Comparison of ENCODE assay signal across 8 mouse cellular contexts in genomic region chr9:109060184-109060897, GRCm38 (mm10). TPM values are rescaled to one million over a fixed set of nuclear protein-coding genes. Genes with fewer than 3 reads are reported as not detected.
DNase-seq lines count a peak whose midpoint lies in the region; ATAC-seq and TF ChIP-seq lines count a peak whose summit lies in the region.

No protein-coding gene starts in this region.

- 0 out of 2 replicates have a peak, but pooled peaks cover 2% of the 10 kb centered on the region for H3K36me3 ChIP-seq in heart, adult 2 months (ENCODE audit: control insufficient read depth, insufficient read depth, low read length)
- peaks cover 68% of the 10 kb centered on the region for H3K36me3 ChIP-seq in midbrain, embryonic 14.5 days (ENCODE audit: control insufficient read depth, insufficient read depth, low read length)
- peaks cover 37% of the 10 kb centered on the region for H3K36me3 ChIP-seq in midbrain, embryonic 15.5 days (replicated peaks)

- H3K9me3 ChIP-seq in midbrain, embryonic 14.5 days (ENCODE audit: control insufficient read depth, low read length) = no peaks in the 10 kb centered on the region
- no peaks in the 10 kb centered on the region for H3K9me3 ChIP-seq in midbrain, embryonic 15.5 days

- no peak overlapping the region for H3K4me2 ChIP-seq in midbrain, embryonic 14.5 days (ENCODE audit: low read length)
- no peak overlapping the region for H3K4me2 ChIP-seq in midbrain, embryonic 15.5 days

- WGBS in heart, adult 2 months = 87% methylated on average over 16 of the region's 16 CpGs
- WGBS in midbrain, embryonic 14.5 days = 93% methylated on average over 16 of the region's 16 CpGs
- WGBS in midbrain, embryonic 15.5 days = 93% methylated on average over 16 of the region's 16 CpGs

- no peak for TF ChIP-seq POLR2A in heart, adult 2 months (IDR thresholded peaks at IDR 0.05; ENCODE audit: insufficient read depth, low read depth, low read length)
- TF ChIP-seq POLR2A in embryonic fibroblast, embryonic 13.5 days (IDR thresholded peaks at IDR 0.05; ENCODE audit: low read depth, low read length) = no peak

- H3K27ac ChIP-seq in heart, adult 2 months = peak overlapping the region; percentile 91; the same call in 1 of the 2 replicates
- peak overlapping the region; percentile 86; the same call in 1 of the 2 replicates for H3K27ac ChIP-seq in midbrain, embryonic 14.5 days (replicated peaks; ENCODE audit: low read depth, low read length)
- no peak overlapping the region for H3K27ac ChIP-seq in midbrain, embryonic 15.5 days
- H3K27ac ChIP-seq in embryonic fibroblast, embryonic 13.5 days (ENCODE audit: insufficient read depth, low read length) = peak overlapping the region; percentile 94

- no peak overlapping the region for H3K9ac ChIP-seq in heart, adult 2 months (ENCODE audit: low read depth, low read length)
- 0 out of 2 replicates have a peak overlapping the region, but pooled peaks have one; percentile 23 for H3K9ac ChIP-seq in midbrain, embryonic 14.5 days (replicated peaks; ENCODE audit: low read length)
- no peak overlapping the region for H3K9ac ChIP-seq in midbrain, embryonic 15.5 days

- intact Hi-C loops in heart, adult 2 months (cut with DNase I) = loop anchor here (1.0 kb wide), 1 partner anchor 58 kb away; no protein-coding TSS in a partner anchor

- no peak for ATAC-seq in midbrain, embryonic 14.5 days (ENCODE audit: low FRiP score, low TSS enrichment)
- ATAC-seq in midbrain, embryonic 15.5 days (replicated peaks) = no peak; the same call in 1 of the 2 replicates

- no peaks in the 10 kb centered on the region for H3K27me3 ChIP-seq in heart, adult 2 months (ENCODE audit: control insufficient read depth, insufficient read depth, low read length)
- no peaks in the 10 kb centered on the region for H3K27me3 ChIP-seq in midbrain, embryonic 14.5 days (ENCODE audit: control insufficient read depth, insufficient read depth, low read length)
- no peaks in the 10 kb centered on the region for H3K27me3 ChIP-seq in midbrain, embryonic 15.5 days (replicated peaks)

- peaks cover 15% of the 10 kb centered on the region for H3K4me1 ChIP-seq in heart, adult 2 months (ENCODE audit: control insufficient read depth, insufficient read depth, low read length)
- H3K4me1 ChIP-seq in midbrain, embryonic 14.5 days (ENCODE audit: control insufficient read depth, insufficient read depth, low read length) = peaks cover 10% of the 10 kb centered on the region
- H3K4me1 ChIP-seq in midbrain, embryonic 15.5 days = peaks cover 18% of the 10 kb centered on the region
- peaks cover 15% of the 10 kb centered on the region for H3K4me1 ChIP-seq in embryonic fibroblast, embryonic 13.5 days (ENCODE audit: control insufficient read depth, insufficient read depth, low read length)

- DNase-seq in heart, adult 2 months = no peak
- DNase-seq in heart, adult 18-20 months = no peak
- no peak for DNase-seq in midbrain, embryonic 14.5 days
- DNase-seq in naive thymus-derived CD4-positive, alpha-beta T cell, adult 2 months (ENCODE audit: low read depth) = peak; percentile 43
- no peak for DNase-seq in natural killer cell, adult 2 months (ENCODE audit: low spot score in 2 of 2)
- DNase-seq in lung, postnatal 36 days = no peak

- TF ChIP-seq EP300 in heart, adult 2 months (IDR thresholded peaks at IDR 0.05; ENCODE audit: insufficient read depth, low read depth, low read length) = 0 out of 2 replicates have a peak, but pooled peaks have one; percentile 16

- H3K4me3 ChIP-seq in heart, adult 2 months = no peak overlapping the region
- no peak overlapping the region for H3K4me3 ChIP-seq in midbrain, embryonic 14.5 days (replicated peaks; ENCODE audit: low read depth, low read length)
- H3K4me3 ChIP-seq in midbrain, embryonic 15.5 days = no peak overlapping the region
- no peak overlapping the region for H3K4me3 ChIP-seq in embryonic fibroblast, embryonic 13.5 days (ENCODE audit: insufficient read depth, low read length)

- no peaks in the 10 kb centered on the region for H3K79me2 ChIP-seq in heart, adult 2 months (replicated peaks; ENCODE audit: control insufficient read depth, insufficient read depth, low read length)

- no peak for TF ChIP-seq CTCF in heart, adult 2 months (IDR thresholded peaks at IDR 0.05)
- TF ChIP-seq CTCF in embryonic fibroblast, embryonic 13.5 days (IDR thresholded peaks at IDR 0.05; ENCODE audit: borderline replicate concordance, insufficient read depth, low read length) = no peak

RNA-seq across cellular contexts. Expression of gene Trex1, which starts 0.8 kb away (rescaled TPM):
- total RNA-seq in heart, adult 2 months (2021) = 10 to 100 TPM; 12.6 to 13.3 TPM
- 45.8 and 55.2 TPM in 2 replicates for polyA plus RNA-seq in heart, adult 2 months (2012; rRNA removed)
- 10 to 100 TPM; 13.6 to 17.2 TPM for total RNA-seq in heart, adult 18-20 months (2021)
- 15.3 and 18.8 TPM in 2 replicates for polyA plus RNA-seq in midbrain, embryonic 14.5 days (2014; fragmentation: Nextera tagmentation; extraction: Ambion mirVana)
- 18.0 TPM in 2 replicates for polyA plus RNA-seq in midbrain, embryonic 15.5 days (2015; fragmentation: Nextera tagmentation; extraction: Ambion mirVana)
- polyA plus RNA-seq in embryonic fibroblast, embryonic 13.5 days (2011; ENCODE audit: insufficient read length, low read depth, missing spikeins) = 8.2 and 12.8 TPM in 2 replicates

RNA-seq across cellular contexts. Expression of gene Atrip, which starts 13.6 kb away (rescaled TPM):
- 1 to 10 TPM; 8.0 to 9.0 TPM for total RNA-seq in heart, adult 2 months (2021)
- polyA plus RNA-seq in heart, adult 2 months (2012; rRNA removed) = 10.0 and 13.9 TPM in 2 replicates
- total RNA-seq in heart, adult 18-20 months (2021) = 1 to 10 TPM; 8.1 to 9.8 TPM
- 26.5 and 28.6 TPM in 2 replicates for polyA plus RNA-seq in midbrain, embryonic 14.5 days (2014; fragmentation: Nextera tagmentation; extraction: Ambion mirVana)
- 35.2 and 35.6 TPM in 2 replicates for polyA plus RNA-seq in midbrain, embryonic 15.5 days (2015; fragmentation: Nextera tagmentation; extraction: Ambion mirVana)
- polyA plus RNA-seq in embryonic fibroblast, embryonic 13.5 days (2011; ENCODE audit: insufficient read length, low read depth, missing spikeins) = 12.5 and 13.0 TPM in 2 replicates

RNA-seq across cellular contexts. Expression of gene Ccdc51, which starts 22.0 kb away (rescaled TPM):
- total RNA-seq in heart, adult 2 months (2021) = 10 to 100 TPM; 11.1 to 11.8 TPM
- 7.0 and 9.2 TPM in 2 replicates for polyA plus RNA-seq in heart, adult 2 months (2012; rRNA removed)
- 10 to 100 TPM; 11.4 to 14.3 TPM for total RNA-seq in heart, adult 18-20 months (2021)
- 14.0 and 15.4 TPM in 2 replicates for polyA plus RNA-seq in midbrain, embryonic 14.5 days (2014; fragmentation: Nextera tagmentation; extraction: Ambion mirVana)
- polyA plus RNA-seq in midbrain, embryonic 15.5 days (2015; fragmentation: Nextera tagmentation; extraction: Ambion mirVana) = 14.3 and 16.8 TPM in 2 replicates
- 4.6 TPM in 2 replicates for polyA plus RNA-seq in embryonic fibroblast, embryonic 13.5 days (2011; ENCODE audit: insufficient read length, low read depth, missing spikeins)

RNA-seq across cellular contexts. Expression of gene Shisa5, which starts 22.0 kb away (rescaled TPM):
- total RNA-seq in heart, adult 2 months (2021) = 10 to 100 TPM; 40.3 to 43.2 TPM
- polyA plus RNA-seq in heart, adult 2 months (2012; rRNA removed) = 170 and 218 TPM in 2 replicates
- 10 to 100 TPM; 31.4 to 55.0 TPM for total RNA-seq in heart, adult 18-20 months (2021)
- 49.1 and 49.9 TPM in 2 replicates for polyA plus RNA-seq in midbrain, embryonic 14.5 days (2014; fragmentation: Nextera tagmentation; extraction: Ambion mirVana)
- polyA plus RNA-seq in midbrain, embryonic 15.5 days (2015; fragmentation: Nextera tagmentation; extraction: Ambion mirVana) = 66.0 and 68.4 TPM in 2 replicates
- 230 and 252 TPM in 2 replicates for polyA plus RNA-seq in embryonic fibroblast, embryonic 13.5 days (2011; ENCODE audit: insufficient read length, low read depth, missing spikeins)

RNA-seq across cellular contexts. Expression of gene Tma7, which starts 22.0 kb away (rescaled TPM):
- total RNA-seq in heart, adult 2 months (2021) = 100 to 1,000 TPM; 218 to 235 TPM
- 41.4 and 59.3 TPM in 2 replicates for polyA plus RNA-seq in heart, adult 2 months (2012; rRNA removed)
- 100 to 1,000 TPM; 214 to 228 TPM for total RNA-seq in heart, adult 18-20 months (2021)
- 733 and 824 TPM in 2 replicates for polyA plus RNA-seq in midbrain, embryonic 14.5 days (2014; fragmentation: Nextera tagmentation; extraction: Ambion mirVana)
- polyA plus RNA-seq in midbrain, embryonic 15.5 days (2015; fragmentation: Nextera tagmentation; extraction: Ambion mirVana) = 607 and 639 TPM in 2 replicates
- polyA plus RNA-seq in embryonic fibroblast, embryonic 13.5 days (2011; ENCODE audit: insufficient read length, low read depth, missing spikeins) = 411 and 552 TPM in 2 replicates
